Mouse (Mus musculus) CD8-positive naive resting alpha-beta T cell, adult 2 months (primary cell): ENCODE measurements around the gene 4930503B20Rik.

ENCODE experiments used
- DNase-seq, 2 experiments: peaks; one replicate each; pipeline ENCODE4 v3.0.0; 2022; ENCODE audit warnings: low read depth in 2 of 2, low spot score in 2 of 2

The 4930503B20Rik gene

GRCm38 (mm10) chr3:146651217-146651616 lies at the start of gene 4930503B20Rik:
Gene 4930503B20Rik, minus strand, starts transcription at chr3:146651317.
- no peak for DNase-seq

GRCm38 (mm10) chr3:146700051-146700450 lies 48.9 kb upstream of the 4930503B20Rik start:
- no peak for DNase-seq

- no peak for DNase-seq
Observed at GRCm38 (mm10) chr3:146698982-146699381, 47.9 kb upstream of the 4930503B20Rik start.

- DNase-seq, result no peak
Observed at GRCm38 (mm10) chr3:146692547-146692946, 41.4 kb upstream of the 4930503B20Rik start.

GRCm38 (mm10) chr3:146687121-146687725 lies 36.1 kb upstream of the 4930503B20Rik start:
- no peak for DNase-seq

GRCm38 (mm10) chr3:146686428-146686827 lies 35.3 kb upstream of the 4930503B20Rik start:
- no peak for DNase-seq

GRCm38 (mm10) chr3:146684811-146685675 lies 33.9 kb upstream of the 4930503B20Rik start, which contains the start of gene Samd13:
Gene Samd13, minus strand, starts transcription at chr3:146685592.
- peak in 1 of 2 experiments; percentile 21 for DNase-seq

GRCm38 (mm10) chr3:146683095-146683494 lies 32.0 kb upstream of the 4930503B20Rik start:
- DNase-seq, result no peak

GRCm38 (mm10) chr3:146682140-146682651 lies 31.1 kb upstream of the 4930503B20Rik start:
- DNase-seq, result peak in 1 of 2 experiments; percentile 40

- no peak for DNase-seq
Observed at GRCm38 (mm10) chr3:146681696-146682095, 30.6 kb upstream of the 4930503B20Rik start.

GRCm38 (mm10) chr3:146680625-146681024 lies 29.5 kb upstream of the 4930503B20Rik start:
- no peak for DNase-seq

GRCm38 (mm10) chr3:146679646-146680045 lies 28.5 kb upstream of the 4930503B20Rik start:
- DNase-seq, result no peak

- DNase-seq, result no peak
Observed at GRCm38 (mm10) chr3:146676193-146676592, 25.1 kb upstream of the 4930503B20Rik start.

GRCm38 (mm10) chr3:146675101-146675500 lies 24.0 kb upstream of the 4930503B20Rik start:
- no peak for DNase-seq

GRCm38 (mm10) chr3:146671121-146671520 lies 20.0 kb upstream of the 4930503B20Rik start:
- DNase-seq, result no peak

GRCm38 (mm10) chr3:146661907-146662306 lies 10.8 kb upstream of the 4930503B20Rik start:
- DNase-seq, result no peak

- no peak for DNase-seq
Observed at GRCm38 (mm10) chr3:146661001-146661400, 9.9 kb upstream of the 4930503B20Rik start.

GRCm38 (mm10) chr3:146659321-146659720 lies 8.2 kb upstream of the 4930503B20Rik start:
- no peak for DNase-seq

- DNase-seq, result no peak
Observed at GRCm38 (mm10) chr3:146658061-146658639, 7.0 kb upstream of the 4930503B20Rik start.

- DNase-seq, result no peak
Observed at GRCm38 (mm10) chr3:146657433-146657832, 6.3 kb upstream of the 4930503B20Rik start.

- no peak for DNase-seq
Observed at GRCm38 (mm10) chr3:146655111-146655577, 4.0 kb upstream of the 4930503B20Rik start.
